Mouse (Mus musculus): Measurements from ENCODE around the gene Zfp772.
"Not testable (repeated sequence)": the region's sequence is repeated elsewhere in the genome, so short reads cannot be mapped to it uniquely, and the experiment has no call there.

Gene Zfp772

GRCm38 (mm10) chr7:7209313-7210151 is at the start of gene Zfp772:
Gene Zfp772 (minus strand): TSS chr7:7209998.
- in situ Hi-C loops (cut with MboI; ENCODE audit: low pct_unique_long_range_greater_than_20kb in 1 of 2, low sequenced_read_pairs in 2 of 2, unreplicated experiment in 1 of 2) = not testable (repeated sequence)

GRCm38 (mm10) chr7:7247228-7247627 is 37.4 kb upstream of the Zfp772 start, which contains the start of gene Vmn2r29:
Gene Vmn2r29 (minus strand): TSS chr7:7247328.
- in situ Hi-C loops (cut with MboI; ENCODE audit: low pct_unique_long_range_greater_than_20kb in 1 of 2, low sequenced_read_pairs in 2 of 2, unreplicated experiment in 1 of 2) = not testable (repeated sequence)

GRCm38 (mm10) chr7:7188191-7188942 is 21.4 kb downstream of the Zfp772 start:
- in situ Hi-C loops (cut with MboI; ENCODE audit: low pct_unique_long_range_greater_than_20kb in 1 of 2, low sequenced_read_pairs in 2 of 2, unreplicated experiment in 1 of 2) = loop anchor here (25.0 kb wide), 3 partner anchors 476 to 601 kb away; no protein-coding TSS in a partner anchor

DNA sequence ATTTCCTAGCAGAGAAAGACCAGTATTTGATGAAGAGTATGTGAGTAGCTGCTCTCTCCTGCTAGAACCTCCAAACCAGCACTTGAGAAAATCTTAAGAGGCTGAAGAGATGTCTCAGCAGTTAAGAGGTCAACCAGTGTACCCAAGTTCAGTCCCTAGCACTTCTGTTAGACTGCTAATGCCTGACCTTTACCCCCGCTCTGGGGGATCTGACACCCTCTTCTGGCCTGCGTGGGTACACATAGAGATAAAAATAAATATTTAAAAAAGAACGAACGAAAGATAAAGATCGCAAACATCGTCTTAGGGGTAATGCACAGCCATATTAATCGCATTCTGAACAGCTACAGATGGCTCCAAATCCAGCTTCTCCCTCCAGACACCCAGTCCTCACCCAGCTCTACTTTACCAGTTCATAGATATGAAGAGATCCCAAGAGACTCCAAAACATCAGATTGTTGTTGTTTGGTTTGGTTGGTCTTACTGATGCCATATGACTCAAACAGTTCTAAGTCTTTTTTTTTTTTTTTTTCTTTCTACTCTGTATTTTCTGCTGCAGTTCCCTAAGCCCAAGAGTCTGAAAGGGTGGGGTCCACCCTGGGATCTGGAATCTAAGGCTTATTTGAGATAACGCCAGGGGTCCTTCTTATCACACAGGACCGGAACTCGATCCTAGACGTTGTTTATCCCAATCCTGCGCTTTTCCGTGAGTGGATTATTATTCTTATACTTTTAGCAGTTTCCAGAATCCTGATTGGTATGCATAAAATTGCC is 22.2 kb downstream of the Zfp772 start:
- in situ Hi-C loops (cut with MboI; ENCODE audit: low pct_unique_long_range_greater_than_20kb in 1 of 2, low sequenced_read_pairs in 2 of 2, unreplicated experiment in 1 of 2) = loop anchor here (25.0 kb wide), 3 partner anchors 475 to 600 kb away; no protein-coding TSS in a partner anchor

DNA sequence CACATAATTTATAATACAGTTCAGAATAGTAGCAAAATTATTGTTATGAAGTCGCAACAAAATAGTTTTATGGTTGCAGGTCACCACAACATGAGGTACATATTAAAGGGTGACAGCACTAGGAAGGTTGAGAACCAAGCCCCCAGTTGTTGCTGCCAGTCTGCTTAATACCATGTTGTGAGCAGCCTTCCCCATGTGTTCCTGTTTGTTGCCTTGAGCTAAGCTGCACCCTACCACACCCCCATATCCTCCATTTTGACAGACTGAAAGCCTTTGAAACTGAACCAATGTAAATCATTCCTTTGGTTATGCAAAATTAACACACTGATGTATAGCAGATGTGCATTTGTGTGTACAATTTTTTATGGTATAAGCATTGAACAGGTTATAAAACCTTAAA is 23.9 kb downstream of the Zfp772 start:
- in situ Hi-C loops (cut with MboI; ENCODE audit: low pct_unique_long_range_greater_than_20kb in 1 of 2, low sequenced_read_pairs in 2 of 2, unreplicated experiment in 1 of 2) = loop anchor here (25.0 kb wide), 3 partner anchors 474 to 599 kb away; no protein-coding TSS in a partner anchor

DNA sequence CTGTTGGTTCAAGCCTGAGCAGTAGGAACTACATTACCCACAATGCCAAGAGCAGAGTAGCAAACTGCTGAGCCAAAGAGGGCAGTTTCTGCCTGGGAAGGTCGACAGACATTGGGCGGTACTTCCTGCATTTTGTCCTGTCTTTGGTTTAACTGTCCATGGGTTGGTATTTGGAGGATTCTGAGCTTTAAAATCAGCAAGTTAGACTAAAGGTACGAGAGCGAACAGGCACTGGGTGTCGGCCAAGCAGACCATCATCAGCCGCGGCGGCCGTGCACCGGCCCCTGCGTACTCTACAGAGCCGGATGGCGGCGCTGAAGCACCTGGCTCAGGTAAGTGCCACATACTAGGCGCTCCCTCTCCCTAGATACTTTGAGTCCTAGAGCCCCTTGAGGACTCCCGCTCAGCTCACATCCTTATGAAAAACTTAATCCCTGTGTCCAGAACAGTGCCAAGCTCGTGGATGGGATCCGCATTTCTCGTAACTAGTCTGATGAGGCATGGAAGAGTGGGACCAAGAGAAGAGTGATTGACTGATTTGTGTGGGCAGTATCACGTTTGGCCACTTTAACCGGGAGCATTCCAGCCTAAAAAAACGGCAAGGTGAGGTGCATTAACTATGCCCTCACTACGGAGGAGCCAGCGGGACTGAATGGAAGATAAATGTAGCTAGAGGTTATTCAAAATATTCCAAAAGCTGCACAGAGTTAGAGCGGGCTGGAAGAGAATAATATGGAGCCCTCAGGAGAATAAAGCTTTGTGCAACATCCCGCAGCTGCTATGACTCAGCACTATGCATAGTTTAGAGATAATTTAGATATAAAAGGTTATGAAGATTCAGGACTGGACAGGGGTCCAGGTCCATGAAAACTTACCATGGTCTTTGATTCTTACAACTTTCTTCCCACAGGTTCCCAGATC is 38.3 kb downstream of the Zfp772 start, which contains the start of gene Zfp418:
TSS of gene Zfp418 (plus strand) at position 104 of the 921 bp plus-strand sequence.
- in situ Hi-C loops (cut with MboI; ENCODE audit: low pct_unique_long_range_greater_than_20kb in 1 of 2, low sequenced_read_pairs in 2 of 2, unreplicated experiment in 1 of 2) = loop anchor here (5.0 to 25.0 kb wide), 4 partner anchors 34 to 134 kb away; partner anchors contain the start of gene Zfp773 (in 2 of the 2)

Data from mouse embryonic stem cell (cell line).